Mouse (Mus musculus) myocyte (in vitro differentiated cells): ENCODE results near the gene Rdh16f2. TPM values are rescaled to one million over a fixed set of nuclear protein-coding genes. Genes with fewer than 3 reads are reported as not detected.

Experiments
- H3K27me3 ChIP-seq: one replicate; pipeline ENCODE4 v1.6.1; 2011; ENCODE audit not compliant: control insufficient read depth, insufficient read depth, insufficient read length
- H3K36me3 ChIP-seq: one replicate; pipeline ENCODE4 v1.6.1; 2011; ENCODE audit not compliant: control insufficient read depth, insufficient read depth
- H3K4me2 ChIP-seq: one replicate; pipeline ENCODE4 v1.6.1; 2011; ENCODE audit warnings: low read depth, control low read depth
- H3K4me3 ChIP-seq: one replicate; pipeline ENCODE4 v1.5.1; 2011; ENCODE audit warnings: mild to moderate bottlenecking, control low read depth, moderate library complexity
- H3K79me2 ChIP-seq: one replicate; pipeline ENCODE4 v1.6.1; 2011; ENCODE audit not compliant: control insufficient read depth, insufficient read depth
- H3ac ChIP-seq: one replicate; pipeline ENCODE4 v1.6.1; 2011; ENCODE audit not compliant: control insufficient read depth, insufficient read length
- CEBPB ChIP-seq: IDR thresholded peaks from 2 replicates; pipeline ENCODE4 v1.6.1; 2011; ENCODE audit warnings: mild to moderate bottlenecking, moderate library complexity; ENCODE audit not compliant: poor library complexity, insufficient read depth, severe bottlenecking
- E2F4 ChIP-seq: IDR thresholded peaks from one replicate; pipeline ENCODE4 v1.6.1; 2011; ENCODE audit warnings: mild to moderate bottlenecking, control low read depth, moderate library complexity; ENCODE audit not compliant: insufficient read depth
- MAX ChIP-seq: IDR thresholded peaks from one replicate; pipeline ENCODE4 v1.6.1; 2011; ENCODE audit warnings: low read depth, mild to moderate bottlenecking, control low read depth
- MYOD1 ChIP-seq, 3 experiments: IDR thresholded peaks; one replicate each; pipeline ENCODE4 v1.6.1; 2011; ENCODE audit warnings: control low read depth in 2 of 3, low read depth in 2 of 3, mild to moderate bottlenecking in 2 of 3, moderate library complexity in 1 of 3; ENCODE audit not compliant: insufficient read length in 2 of 3, control insufficient read depth in 1 of 3
- MYOG ChIP-seq, 3 experiments: IDR thresholded peaks; one replicate each; pipeline ENCODE4 v1.6.1; 2011; ENCODE audit warnings: control low read depth in 2 of 3, low read depth in 2 of 3, mild to moderate bottlenecking in 2 of 3; ENCODE audit not compliant: insufficient read length in 2 of 3, control insufficient read depth in 1 of 3, insufficient read depth in 1 of 3
- POLR2A ChIP-seq: IDR thresholded peaks from one replicate; pipeline ENCODE4 v1.6.1; 2011; ENCODE audit warnings: low read depth, mild to moderate bottlenecking, control low read depth, moderate library complexity; ENCODE audit not compliant: insufficient read length
- POLR2AphosphoS2 ChIP-seq: IDR thresholded peaks from one replicate; pipeline ENCODE4 v1.6.1; 2011; ENCODE audit warnings: low read depth, control low read depth; ENCODE audit not compliant: insufficient read length
- REST ChIP-seq: IDR thresholded peaks from one replicate; pipeline ENCODE4 v1.6.1; 2011; ENCODE audit warnings: mild to moderate bottlenecking, control low read depth, moderate library complexity; ENCODE audit not compliant: insufficient read depth, insufficient read length
- SRF ChIP-seq: IDR thresholded peaks from one replicate; pipeline ENCODE4 v1.6.1; 2011; ENCODE audit warnings: low read depth; ENCODE audit not compliant: control insufficient read depth, insufficient read length
- TCF12 ChIP-seq: IDR thresholded peaks from one replicate; pipeline ENCODE4 v1.6.1; 2011; ENCODE audit warnings: mild to moderate bottlenecking, control low read depth; ENCODE audit not compliant: poor library complexity, insufficient read depth, severe bottlenecking
- TCF3 ChIP-seq: IDR thresholded peaks from one replicate; pipeline ENCODE4 v1.6.1; 2011; ENCODE audit warnings: low read depth, control low read depth; ENCODE audit not compliant: insufficient read length
- USF1 ChIP-seq: IDR thresholded peaks from one replicate; pipeline ENCODE4 v1.6.1; 2011; ENCODE audit warnings: low read depth, mild to moderate bottlenecking, control low read depth, moderate library complexity
- polyA plus RNA-seq: library from polyadenylated mRNA; unstranded; fragments of >200 nt; fragmentation: generic; extraction: Trizol; gene quantifications from one replicate; pipeline ENCODE4 v1.2.1, GENCODE M21; 2012; ENCODE audit warnings: missing spikeins

Gene Rdh16f2
- polyA plus RNA-seq, 1 experiment: 0.06 TPM

- no peak for TF ChIP-seq SRF
- no peak for TF ChIP-seq MYOD1 (IDR thresholded peaks at IDR 0.05; ENCODE audit: control insufficient read depth in 1 of 3, insufficient read length in 2 of 3, low read depth in 2 of 3)
- TF ChIP-seq CEBPB: no peak
- TF ChIP-seq MAX: no peak
- no peak for TF ChIP-seq TCF12
- no peak for TF ChIP-seq USF1
These were observed 31.2 kb downstream of the Rdh16f2 start for GRCm38 (mm10) chr10:127897506-127897905.

GRCm38 (mm10) chr10:127898218-127898617, 31.9 kb downstream of the Rdh16f2 start, which contains the start of gene Sdr9c7:
Sdr9c7 (plus strand) TSS chr10:127898518.
- Histone ChIP-seq H3K4me3 (no peak within 1 kb of the TSS), H3K79me2 (no peaks in the 10 kb centered on the region), H3K27me3 (peaks cover 72% of the 10 kb centered on the region), H3ac (no peak within 1 kb of the TSS), H3K36me3 (no peaks in the 10 kb centered on the region), H3K4me2 (no peak within 1 kb of the TSS)
- TF ChIP-seq USF1: no peak

More at GRCm38 (mm10) chr10:127897506-127897905, 31.2 kb downstream of the Rdh16f2 start:
- Histone ChIP-seq H3K27me3 (peaks cover 74% of the 10 kb centered on the region), H3ac (no peak overlapping the region), H3K4me3 (no peak overlapping the region), H3K4me2 (no peak overlapping the region), H3K36me3 (no peaks in the 10 kb centered on the region), H3K79me2 (no peaks in the 10 kb centered on the region)

- TF ChIP-seq POLR2A (no peak), MYOG (IDR thresholded peaks at IDR 0.05; ENCODE audit: control insufficient read depth in 1 of 3, insufficient read depth in 1 of 3, insufficient read length in 2 of 3, low read depth in 2 of 3) (no peak), TCF3 (no peak), USF1 (no peak), SRF (no peak), POLR2AphosphoS2 (no peak), MAX (no peak), MYOD1 (IDR thresholded peaks at IDR 0.05; ENCODE audit: control insufficient read depth in 1 of 3, insufficient read length in 2 of 3, low read depth in 2 of 3) (no peak), E2F4 (no peak), REST (no peak), TCF12 (no peak), CEBPB (no peak)
- Histone ChIP-seq H3K36me3 (no peaks in the 10 kb centered on the region), H3K4me2 (no peak overlapping the region), H3K4me3 (no peak overlapping the region), H3K27me3 (peaks cover 63% of the 10 kb centered on the region), H3K79me2 (no peaks in the 10 kb centered on the region), H3ac (no peak overlapping the region)
These were observed 33.5 kb downstream of the Rdh16f2 start for GRCm38 (mm10) chr10:127899783-127900182.

- TF ChIP-seq TCF12 (no peak), CEBPB (no peak), REST (no peak), MAX (no peak)
- no peak overlapping the region for H3K4me2 ChIP-seq
- H3K79me2 ChIP-seq: no peaks in the 10 kb centered on the region
- peaks cover 50% of the 10 kb centered on the region for H3K27me3 ChIP-seq
- H3K4me3 ChIP-seq: no peak overlapping the region
- no peaks in the 10 kb centered on the region for H3K36me3 ChIP-seq
- no peak overlapping the region for H3ac ChIP-seq
These were observed 35.5 kb downstream of the Rdh16f2 start for GRCm38 (mm10) chr10:127901751-127902150.

- peaks cover 38% of the 10 kb centered on the region for H3K27me3 ChIP-seq
- no peak overlapping the region for H3K4me2 ChIP-seq
- no peaks in the 10 kb centered on the region for H3K36me3 ChIP-seq
- no peak overlapping the region for H3K4me3 ChIP-seq
- no peak overlapping the region for H3ac ChIP-seq
- TF ChIP-seq POLR2AphosphoS2 (no peak), TCF3 (no peak), POLR2A (no peak), TCF12 (no peak), USF1 (no peak), E2F4 (no peak), SRF (no peak), MYOG (IDR thresholded peaks at IDR 0.05; ENCODE audit: control insufficient read depth in 1 of 3, insufficient read depth in 1 of 3, insufficient read length in 2 of 3, low read depth in 2 of 3) (no peak), REST (no peak), MYOD1 (IDR thresholded peaks at IDR 0.05; ENCODE audit: control insufficient read depth in 1 of 3, insufficient read length in 2 of 3, low read depth in 2 of 3) (no peak), MAX (no peak), CEBPB (no peak)
- no peaks in the 10 kb centered on the region for H3K79me2 ChIP-seq
These were observed 36.8 kb downstream of the Rdh16f2 start for GRCm38 (mm10) chr10:127903116-127903515.
